Mouse (Mus musculus): ENCODE results near the gene Mical2. TPM values are rescaled to one million over a fixed set of nuclear protein-coding genes. Genes with fewer than 3 reads are reported as not detected.

Gene Mical2
- total and polyA plus RNA-seq, 3 experiments, result not detected

GRCm38 (mm10) chr7:112203937-112204336 is 21.7 kb upstream of the Mical2 start:
- Histone ChIP-seq H3K4me3 (replicated peaks in 1 of 3; ENCODE audit: low read depth in 2 of 3, low read length in 2 of 3, poor library complexity in 1 of 3) (no peak overlapping the region), H3K27me3 (replicated peaks) (peaks cover 9% of the 10 kb centered on the region), H3K9me3 (replicated peaks; ENCODE audit: low read length) (peaks cover 7% of the 10 kb centered on the region), H3K9ac (ENCODE audit: insufficient read depth, low read depth) (no peak overlapping the region), H3K4me1 (ENCODE audit: control insufficient read depth in 1 of 2, insufficient read depth in 2 of 2) (peaks cover 5 to 19% of the 10 kb centered on the region in 2 experiments; a peak in 3 of 4 replicates), H3K36me3 (replicated peaks in 1 of 2; ENCODE audit: control insufficient read depth in 1 of 2, insufficient read depth in 1 of 2, low read length in 1 of 2) (no peaks in the 10 kb centered on the region), H3K4me2 (ENCODE audit: insufficient read depth, low read depth, poor library complexity, severe bottlenecking) (no peak overlapping the region), H3K79me2 (replicated peaks; ENCODE audit: control insufficient read depth, extremely low read depth, insufficient read depth, poor library complexity, severe bottlenecking) (no peaks in the 10 kb centered on the region), H3K27ac (ENCODE audit: insufficient read depth, low read depth) (no peak overlapping the region)
- no peak for DNase-seq (ENCODE audit: extremely low read depth)
- dilution Hi-C loops (cut with MboI; ENCODE audit: extremely low pct_ligation_motif_present, extremely low pct_unique_long_range_greater_than_20kb, low sequenced_read_pairs) (no loop called here), in situ Hi-C loops (cut with MboI; ENCODE audit: low pct_ligation_motif_present, low pct_unique_long_range_greater_than_20kb, low sequenced_read_pairs) (no loop called here)
- TF ChIP-seq JUND (conservative IDR thresholded peaks at IDR 0.05; ENCODE audit: low read depth, low read length) (no peak), POLR2AphosphoS2 (IDR thresholded peaks at IDR 0.05; ENCODE audit: low read depth, low read length) (no peak), KAT2A (IDR thresholded peaks at IDR 0.05; ENCODE audit: insufficient replicate concordance, low read length) (no peak), MAFK (IDR thresholded peaks at IDR 0.05; ENCODE audit: insufficient replicate concordance, low read length) (no peak), PAX5 (IDR thresholded peaks at IDR 0.05; ENCODE audit: low read length) (no peak), MEF2A (IDR thresholded peaks at IDR 0.05; ENCODE audit: borderline replicate concordance, low read depth, low read length) (no peak), ZNF384 (IDR thresholded peaks at IDR 0.05; ENCODE audit: low read depth, low read length) (no peak), ELF1 (IDR thresholded peaks at IDR 0.05; ENCODE audit: low read depth, low read length) (no peak), USF2 (conservative IDR thresholded peaks at IDR 0.05; ENCODE audit: low read depth, low read length) (no peak), MAX (IDR thresholded peaks at IDR 0.05; ENCODE audit: low read length) (no peak), MAZ (IDR thresholded peaks at IDR 0.05; ENCODE audit: low read depth, low read length) (no peak), JUN (IDR thresholded peaks at IDR 0.05; ENCODE audit: insufficient read depth, low read depth, low read length) (no peak), EP300 (IDR thresholded peaks at IDR 0.05; ENCODE audit: low read length) (no peak), USF1 (IDR thresholded peaks at IDR 0.05; ENCODE audit: low read depth, low read length) (no peak), SIN3A (IDR thresholded peaks at IDR 0.05; ENCODE audit: low read length) (no peak), ZKSCAN1 (IDR thresholded peaks at IDR 0.05; ENCODE audit: borderline replicate concordance, low read depth, low read length) (no peak), TBP (conservative IDR thresholded peaks at IDR 0.05; ENCODE audit: low read depth, low read length) (no peak), CHD2 (IDR thresholded peaks at IDR 0.05; ENCODE audit: low read length) (no peak), MXI1 (IDR thresholded peaks at IDR 0.05; ENCODE audit: low read depth, low read length) (no peak)

GRCm38 (mm10) chr7:112204380-112204963 is 21.2 kb upstream of the Mical2 start:
- Histone ChIP-seq H3K27ac (ENCODE audit: insufficient read depth, low read depth) (no peak overlapping the region), H3K4me3 (replicated peaks in 1 of 3; ENCODE audit: low read depth in 2 of 3, low read length in 2 of 3, poor library complexity in 1 of 3) (no peak overlapping the region), H3K36me3 (replicated peaks in 1 of 2; ENCODE audit: control insufficient read depth in 1 of 2, insufficient read depth in 1 of 2, low read length in 1 of 2) (no peaks in the 10 kb centered on the region), H3K9ac (ENCODE audit: insufficient read depth, low read depth) (no peak overlapping the region), H3K27me3 (replicated peaks) (peaks cover 9% of the 10 kb centered on the region), H3K9me3 (replicated peaks; ENCODE audit: low read length) (peaks cover 7% of the 10 kb centered on the region), H3K4me2 (ENCODE audit: insufficient read depth, low read depth, poor library complexity, severe bottlenecking) (no peak overlapping the region), H3K79me2 (replicated peaks; ENCODE audit: control insufficient read depth, extremely low read depth, insufficient read depth, poor library complexity, severe bottlenecking) (no peaks in the 10 kb centered on the region), H3K4me1 (ENCODE audit: control insufficient read depth in 1 of 2, insufficient read depth in 2 of 2) (peaks cover 5 to 19% of the 10 kb centered on the region in 2 experiments; a peak in 3 of 4 replicates)
- in situ Hi-C loops (cut with MboI; ENCODE audit: low pct_ligation_motif_present, low pct_unique_long_range_greater_than_20kb, low sequenced_read_pairs), result no loop called here
- DNase-seq (ENCODE audit: extremely low read depth), result peak; percentile 49
- dilution Hi-C loops (cut with MboI; ENCODE audit: extremely low pct_ligation_motif_present, extremely low pct_unique_long_range_greater_than_20kb, low sequenced_read_pairs), result no loop called here
- 0 out of 2 replicates have a peak, but pooled peaks have one; percentile 14 for TF ChIP-seq EP300 (IDR thresholded peaks at IDR 0.05; ENCODE audit: low read length)
- peak; percentile 59 for TF ChIP-seq BHLHE40 (IDR thresholded peaks at IDR 0.05; ENCODE audit: low read depth, low read length)
- TF ChIP-seq GABPA (IDR thresholded peaks at IDR 0.05; ENCODE audit: insufficient replicate concordance, low read depth, low read length), result no peak
- no peak for TF ChIP-seq KAT2A (IDR thresholded peaks at IDR 0.05; ENCODE audit: insufficient replicate concordance, low read length)
- no peak for TF ChIP-seq ZNF384 (IDR thresholded peaks at IDR 0.05; ENCODE audit: low read depth, low read length)
- no peak for TF ChIP-seq CHD2 (IDR thresholded peaks at IDR 0.05; ENCODE audit: low read length)
- TF ChIP-seq UBTF (IDR thresholded peaks at IDR 0.05; ENCODE audit: low read depth, low read length), result no peak
- TF ChIP-seq MYC (IDR thresholded peaks at IDR 0.05; ENCODE audit: low read depth, low read length), result no peak
- TF ChIP-seq CTCF (conservative IDR thresholded peaks at IDR 0.05 in 1 of 2, IDR thresholded peaks at IDR 0.05 in 1 of 2; ENCODE audit: low read depth in 2 of 2, low read length in 2 of 2), result no peak
- TF ChIP-seq IRF4 (IDR thresholded peaks at IDR 0.05; ENCODE audit: low read depth, low read length), result peak; percentile 58; the same call in 1 of the 2 replicates
- TF ChIP-seq ZKSCAN1 (IDR thresholded peaks at IDR 0.05; ENCODE audit: borderline replicate concordance, low read depth, low read length), result no peak
- peak; percentile 32; the same call in 1 of the 2 replicates for TF ChIP-seq ETS1 (conservative IDR thresholded peaks at IDR 0.05; ENCODE audit: low read depth, low read length)
- no peak for TF ChIP-seq HCFC1 (IDR thresholded peaks at IDR 0.05; ENCODE audit: low read depth, low read length)
- TF ChIP-seq MAFK (IDR thresholded peaks at IDR 0.05; ENCODE audit: insufficient replicate concordance, low read length), result no peak
- no peak for TF ChIP-seq USF2 (conservative IDR thresholded peaks at IDR 0.05; ENCODE audit: low read depth, low read length)
- TF ChIP-seq RCOR1 (conservative IDR thresholded peaks at IDR 0.05; ENCODE audit: low read depth, low read length), result no peak
- TF ChIP-seq PAX5 (IDR thresholded peaks at IDR 0.05; ENCODE audit: low read length), result no peak

Data from CH12.LX (cell line).